Mouse (Mus musculus) liver, embryonic 11.5 days (tissue): ENCODE results near the gene Degs1. TPM values are rescaled to one million over a fixed set of nuclear protein-coding genes. Genes with fewer than 3 reads are reported as not detected.

Source experiments
- ATAC-seq: fragments of 200-750 bp; cut with Nextera tagmentation; replicated peaks from 2 replicates; pipeline ENCODE4 v1.8.0; 2017; ENCODE audit warnings: moderate number of reproducible peaks, mild to moderate bottlenecking, moderate TSS enrichment, moderate library complexity; ENCODE audit not compliant: low FRiP score
- DNase-seq: peaks from one replicate; pipeline ENCODE4 v3.0.0-alpha.2; 2017; ENCODE audit warnings: low spot score
- H3K27ac ChIP-seq: fragments of 300-500 bp; sonication (generic); 2 replicates; pipeline ENCODE4 v1.5.1; 2014; ENCODE audit warnings: mild to moderate bottlenecking, low read depth, low read length, control low read depth
- H3K27me3 ChIP-seq: fragments of 300-500 bp; sonication (generic); replicated peaks from 2 replicates; pipeline ENCODE4 v1.6.1; 2014; ENCODE audit warnings: low read length, mixed read lengths; ENCODE audit not compliant: control insufficient read depth, insufficient read depth
- H3K36me3 ChIP-seq: fragments of 300-500 bp; sonication (generic); 2 replicates; pipeline ENCODE4 v1.6.1; 2014; ENCODE audit warnings: mild to moderate bottlenecking, low read length, moderate library complexity, mixed read lengths; ENCODE audit not compliant: control insufficient read depth, insufficient read depth
- H3K4me1 ChIP-seq: fragments of 300-500 bp; sonication (generic); replicated peaks from 2 replicates; pipeline ENCODE4 v1.6.1; 2014; ENCODE audit warnings: low read length, mixed read lengths; ENCODE audit not compliant: control insufficient read depth, insufficient read depth
- H3K4me2 ChIP-seq: fragments of 300-500 bp; sonication (generic); 2 replicates; pipeline ENCODE4 v1.6.1; 2014; ENCODE audit warnings: mild to moderate bottlenecking, control low read depth, moderate library complexity
- H3K4me3 ChIP-seq: fragments of 300-500 bp; sonication (generic); 2 replicates; pipeline ENCODE4 v1.5.1; 2014; ENCODE audit warnings: low read depth, low read length, control low read depth
- H3K9ac ChIP-seq: fragments of 300-500 bp; sonication (generic); 2 replicates; pipeline ENCODE4 v1.6.1; 2014; ENCODE audit warnings: low read depth, low read length, control low read depth
- H3K9me3 ChIP-seq: fragments of 300-500 bp; sonication (generic); 2 replicates; pipeline ENCODE4 v1.6.1; 2016; ENCODE audit warnings: low read length, inconsistent platforms, mixed read lengths; ENCODE audit not compliant: control insufficient read depth
- WGBS: fragments of 180-500 bp; shearing (Covaris S2); extraction: QIAGEN DNeasy Blood & Tissue Kit; methylation state at CpG from one replicate; pipeline ENCODE4 v1.1.7; 2014; 5-methylcytosine and 5-hydroxymethylcytosine counted together
- polyA plus RNA-seq: library from polyadenylated mRNA; unstranded; fragments of >200 nt; fragmentation: Nextera tagmentation; extraction: Ambion mirVana; gene quantifications from 2 replicates; pipeline ENCODE4 v1.2.1, GENCODE M21; 2014

Gene Degs1
- polyA plus RNA-seq, 1 experiment from 2014 or later = 129 TPM

DNA sequence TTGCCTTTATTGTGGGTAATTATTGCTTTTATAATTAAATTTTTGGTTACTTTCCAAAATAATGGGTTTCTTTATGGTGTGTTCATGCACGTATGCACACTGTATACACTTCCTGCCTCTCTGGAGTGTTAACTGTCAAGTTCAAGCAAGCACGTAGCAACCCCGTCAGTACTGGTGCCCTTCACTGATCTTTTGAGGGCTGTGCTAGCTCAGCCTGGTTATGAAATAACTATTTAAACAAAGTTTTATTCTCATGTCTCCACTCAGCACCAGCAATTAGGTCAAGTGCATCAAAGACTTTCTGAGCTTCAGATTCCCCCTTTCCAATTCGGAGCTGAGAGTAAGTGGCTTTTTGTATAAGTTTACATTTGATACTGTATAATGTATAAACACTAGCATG lies 53.2 kb downstream of the Degs1 start:
- H3K36me3 ChIP-seq = no peaks in the 10 kb centered on the region
- 87% methylated on average over 4 of the region's 4 CpGs for WGBS
- no peaks in the 10 kb centered on the region for H3K4me1 ChIP-seq
- H3K27me3 ChIP-seq = no peaks in the 10 kb centered on the region
- no peak for ATAC-seq
- no peak overlapping the region for H3K9ac ChIP-seq
- no peak overlapping the region for H3K27ac ChIP-seq
- no peak overlapping the region for H3K4me3 ChIP-seq
- DNase-seq = no peak
- no peak overlapping the region for H3K4me2 ChIP-seq
- no peaks in the 10 kb centered on the region for H3K9me3 ChIP-seq

DNA sequence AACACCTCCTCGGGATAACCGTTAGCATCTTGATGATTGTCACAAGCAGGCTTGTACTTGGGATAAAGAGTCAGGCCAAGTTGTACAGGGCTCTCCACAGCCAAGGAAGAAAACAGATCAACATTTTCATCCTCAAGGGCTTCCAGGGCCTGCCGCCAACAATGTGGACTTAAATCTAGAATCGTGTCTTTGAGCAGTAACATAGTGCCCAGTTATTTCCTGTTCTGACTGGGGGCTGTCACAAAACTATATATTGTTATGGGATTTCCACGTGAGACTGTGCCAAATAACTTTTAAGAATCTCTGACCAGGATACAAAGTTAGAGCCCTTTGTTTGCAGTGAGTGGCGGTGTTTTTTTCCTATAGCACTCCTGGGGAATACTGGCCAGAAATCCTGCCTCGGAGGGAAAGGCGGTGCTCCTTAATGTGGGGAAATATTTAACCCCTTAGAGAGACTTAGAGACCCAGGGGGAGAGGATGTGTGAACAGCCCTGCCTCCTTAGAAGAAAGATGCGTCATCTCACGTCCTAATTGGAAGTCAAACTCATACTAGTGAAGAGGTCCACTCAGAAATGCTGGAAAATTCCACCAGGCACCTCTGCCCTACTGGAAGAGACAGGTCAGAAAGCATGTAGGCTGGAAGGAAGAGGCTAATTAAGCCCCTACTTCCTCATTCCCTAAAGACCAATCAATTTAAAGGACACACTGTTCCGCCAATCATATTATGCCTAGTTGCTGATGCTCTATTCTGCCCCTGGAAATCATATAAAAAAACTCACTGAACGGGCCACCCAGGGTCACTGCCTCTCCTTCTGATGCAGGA lies 55.3 kb downstream of the Degs1 start:
- Histone ChIP-seq H3K27ac (no peak overlapping the region), H3K9ac (no peak overlapping the region), H3K9me3 (no peaks in the 10 kb centered on the region), H3K27me3 (no peaks in the 10 kb centered on the region), H3K36me3 (no peaks in the 10 kb centered on the region), H3K4me3 (no peak overlapping the region), H3K4me2 (no peak overlapping the region), H3K4me1 (peaks cover 3% of the 10 kb centered on the region; the same call in 1 of the 2 replicates)
- DNase-seq (no peak), ATAC-seq (no peak)
- WGBS = 69% methylated on average over 12 of the region's 12 CpGs

DNA sequence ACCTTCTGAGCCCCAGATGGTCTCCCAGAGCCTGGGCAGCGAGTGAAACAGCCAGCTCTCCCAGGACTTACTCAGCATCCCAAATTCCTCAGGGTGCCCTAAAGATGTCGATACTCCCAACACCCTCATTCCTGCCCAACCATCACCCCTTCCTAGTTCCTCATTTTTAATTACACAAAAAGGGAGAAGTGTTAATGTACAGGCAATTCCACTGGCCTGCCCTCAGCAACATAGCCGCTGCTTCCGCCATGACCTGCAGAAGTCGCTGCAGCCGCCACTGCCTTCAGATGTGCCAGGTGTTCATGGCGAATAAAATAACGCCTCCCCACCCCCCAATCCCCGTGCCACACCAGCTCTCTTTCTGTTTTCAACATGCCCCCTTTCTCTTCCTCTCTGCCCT lies 56.3 kb downstream of the Degs1 start:
- Histone ChIP-seq H3K4me2 (no peak overlapping the region), H3K4me3 (no peak overlapping the region), H3K27ac (no peak overlapping the region), H3K9ac (no peak overlapping the region), H3K4me1 (peaks cover 3% of the 10 kb centered on the region; the same call in 1 of the 2 replicates), H3K9me3 (no peaks in the 10 kb centered on the region), H3K36me3 (no peaks in the 10 kb centered on the region), H3K27me3 (no peaks in the 10 kb centered on the region)
- ATAC-seq (no peak), DNase-seq (no peak)
- 85% methylated on average over 9 of the region's 9 CpGs for WGBS

Other genes with a start within 250 kb of the Degs1 start
- gene Srp9, start 158.1 kb downstream of the Degs1 start, polyA plus RNA-seq = 147 and 160 TPM in 2 replicates
- not detected in 2 replicates for gene Vmn1r1, start 118.3 kb downstream of the Degs1 start, polyA plus RNA-seq
- 14.8 and 18.0 TPM in 2 replicates for gene Fbxo28, start 58.8 kb upstream of the Degs1 start, polyA plus RNA-seq
- gene Trp53bp2, start 126.4 kb upstream of the Degs1 start, polyA plus RNA-seq = 12.3 and 14.0 TPM in 2 replicates
- 49.5 and 51.4 TPM in 2 replicates for gene Capn2, start 234.8 kb upstream of the Degs1 start, polyA plus RNA-seq